Mouse (Mus musculus) midbrain, embryonic 13.5 days (tissue): Measurements from ENCODE around the gene Nuak1. TPM values are rescaled to one million over a fixed set of nuclear protein-coding genes. Genes with fewer than 3 reads are reported as not detected.
"Not testable (repeated sequence)": the region's sequence is repeated elsewhere in the genome, so short reads cannot be mapped to it uniquely, and the experiment has no call there.

Experiments
- ATAC-seq: fragments of 200-750 bp; cut with Nextera tagmentation; 2 replicates; pipeline ENCODE4 v1.8.0; 2017; ENCODE audit warnings: mild to moderate bottlenecking, moderate TSS enrichment, moderate library complexity
- H3K27ac ChIP-seq: fragments of 300-500 bp; sonication (generic); 2 replicates; pipeline ENCODE4 v1.5.1; 2015; ENCODE audit warnings: inconsistent platforms, mild to moderate bottlenecking, moderate library complexity
- H3K27me3 ChIP-seq: fragments of 300-500 bp; sonication (generic); 2 replicates; pipeline ENCODE4 v1.6.1; 2015; ENCODE audit warnings: mild to moderate bottlenecking, inconsistent platforms
- H3K36me3 ChIP-seq: fragments of 300-500 bp; sonication (generic); 2 replicates; pipeline ENCODE4 v1.6.1; 2015; ENCODE audit warnings: mild to moderate bottlenecking, inconsistent platforms
- H3K4me1 ChIP-seq: fragments of 300-500 bp; sonication (generic); replicated peaks from 2 replicates; pipeline ENCODE4 v1.6.1; 2015; ENCODE audit warnings: inconsistent platforms
- H3K4me2 ChIP-seq: fragments of 300-500 bp; sonication (generic); replicated peaks from 2 replicates; pipeline ENCODE4 v1.6.1; 2015; ENCODE audit warnings: moderate library complexity, mild to moderate bottlenecking, inconsistent platforms
- H3K4me3 ChIP-seq: fragments of 300-500 bp; sonication (generic); replicated peaks from 2 replicates; pipeline ENCODE4 v1.5.1; 2015; ENCODE audit warnings: mild to moderate bottlenecking, inconsistent platforms
- H3K9ac ChIP-seq: fragments of 300-500 bp; sonication (generic); replicated peaks from 2 replicates; pipeline ENCODE4 v1.6.1; 2015; ENCODE audit warnings: mild to moderate bottlenecking, inconsistent platforms
- H3K9me3 ChIP-seq: fragments of 300-500 bp; sonication (generic); 2 replicates; pipeline ENCODE4 v1.6.1; 2016; ENCODE audit warnings: mild to moderate bottlenecking, inconsistent platforms
- WGBS: fragments of 180-500 bp; shearing (Covaris S2); methylation state at CpG from one replicate; pipeline ENCODE4 v1.1.7; 2015; 5-methylcytosine and 5-hydroxymethylcytosine counted together
- polyA plus RNA-seq: library from polyadenylated mRNA; unstranded; fragments of >200 nt; fragmentation: Nextera tagmentation; extraction: Ambion mirVana; gene quantifications from 2 replicates; pipeline ENCODE4 v1.2.1, GENCODE M21; 2015

Nuak1 gene
- polyA plus RNA-seq, result 4.9 and 5.0 TPM in 2 replicates

DNA sequence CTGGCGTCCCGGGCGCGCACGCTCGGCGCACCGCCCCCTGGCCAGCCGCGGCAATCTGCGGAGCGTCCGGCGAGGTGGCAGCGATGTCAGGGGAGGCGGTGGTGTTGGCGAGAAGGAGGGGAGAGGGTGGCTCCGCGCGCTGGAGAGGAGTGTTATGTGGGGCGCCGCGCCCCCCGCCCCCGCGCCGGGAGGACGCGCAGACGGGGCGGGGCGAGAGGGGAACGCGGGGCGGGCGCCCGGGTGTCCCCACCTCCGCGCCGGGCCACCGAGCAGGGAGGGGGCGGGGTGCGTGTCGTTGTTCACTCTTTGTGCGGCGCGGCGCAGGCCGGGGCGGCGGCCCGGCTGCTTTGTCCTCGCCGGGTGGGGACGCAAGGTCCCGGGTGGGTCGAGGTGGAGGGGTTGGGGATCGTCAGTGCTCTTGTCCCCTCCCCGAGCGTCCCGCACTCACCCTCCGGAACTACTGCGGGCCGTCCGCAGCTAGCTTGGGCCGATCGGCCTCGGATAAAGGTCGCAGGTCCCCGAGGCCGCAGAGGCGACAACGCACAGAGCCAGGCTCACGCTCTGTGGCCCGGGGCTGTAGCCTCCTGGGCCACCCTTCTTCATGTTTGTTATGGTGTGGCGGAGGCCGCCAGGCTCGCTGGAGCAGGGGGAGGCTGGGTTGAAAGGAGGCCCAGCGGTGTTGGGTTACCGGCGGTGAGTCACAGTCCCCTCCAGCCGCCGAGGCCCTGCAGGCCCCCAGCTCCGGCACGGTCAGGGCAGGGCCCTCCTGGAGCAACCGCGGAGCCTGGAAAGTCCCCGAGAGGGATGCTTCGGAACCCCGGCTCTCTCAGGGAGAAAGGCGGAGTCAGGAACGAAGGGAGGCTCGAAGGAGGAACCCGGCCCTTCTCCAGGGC lies at the start of gene Nuak1:
Gene Nuak1, minus strand, starts transcription at position 57 of the 893 bp plus-strand sequence.
- Histone ChIP-seq H3K36me3 (no peaks in the 10 kb centered on the region), H3K4me1 (peaks cover 60% of the 10 kb centered on the region), H3K9me3 (no peaks in the 10 kb centered on the region), H3K9ac (peak within 1 kb of the TSS; percentile 100), H3K4me2 (peak within 1 kb of the TSS; percentile 90), H3K4me3 (peak within 1 kb of the TSS; percentile 87), H3K27ac (peak within 1 kb of the TSS; percentile 99), H3K27me3 (no peaks in the 10 kb centered on the region)
- under 1% methylated on average over 68 of the region's 94 CpGs for WGBS
- peak; percentile 83 for ATAC-seq

- Histone ChIP-seq H3K27me3 (no peaks in the 10 kb centered on the region), H3K4me3 (no peak overlapping the region), H3K4me1 (no peaks in the 10 kb centered on the region), H3K27ac (no peak overlapping the region), H3K4me2 (no peak overlapping the region), H3K9me3 (no peaks in the 10 kb centered on the region), H3K36me3 (no peaks in the 10 kb centered on the region), H3K9ac (no peak overlapping the region)
- 86% methylated on average over 5 of the region's 5 CpGs for WGBS
- no peak for ATAC-seq
Measured at GRCm38 (mm10) chr10:84490115-84490514, 49.7 kb upstream of the Nuak1 start.

- WGBS, result 35% methylated on average over 6 of the region's 6 CpGs
- H3K4me2 ChIP-seq, result no peak overlapping the region
- no peak overlapping the region for H3K27ac ChIP-seq
- no peaks in the 10 kb centered on the region for H3K27me3 ChIP-seq
- H3K4me3 ChIP-seq, result no peak overlapping the region
- H3K9ac ChIP-seq, result no peak overlapping the region
- H3K36me3 ChIP-seq, result no peaks in the 10 kb centered on the region
- H3K4me1 ChIP-seq, result no peaks in the 10 kb centered on the region
- no peak for ATAC-seq
- H3K9me3 ChIP-seq, result no peaks in the 10 kb centered on the region
Measured at GRCm38 (mm10) chr10:84488315-84488714, 47.9 kb upstream of the Nuak1 start.

GRCm38 (mm10) chr10:84484661-84485060 lies 44.3 kb upstream of the Nuak1 start:
- no peak for ATAC-seq
- Histone ChIP-seq H3K27ac (no peak overlapping the region), H3K27me3 (no peaks in the 10 kb centered on the region), H3K4me2 (no peak overlapping the region), H3K4me3 (no peak overlapping the region), H3K9me3 (no peaks in the 10 kb centered on the region), H3K9ac (no peak overlapping the region), H3K4me1 (no peaks in the 10 kb centered on the region; the same call in 1 of the 2 replicates), H3K36me3 (no peaks in the 10 kb centered on the region)
- 88% methylated on average over 1 of the region's 1 CpGs for WGBS

DNA sequence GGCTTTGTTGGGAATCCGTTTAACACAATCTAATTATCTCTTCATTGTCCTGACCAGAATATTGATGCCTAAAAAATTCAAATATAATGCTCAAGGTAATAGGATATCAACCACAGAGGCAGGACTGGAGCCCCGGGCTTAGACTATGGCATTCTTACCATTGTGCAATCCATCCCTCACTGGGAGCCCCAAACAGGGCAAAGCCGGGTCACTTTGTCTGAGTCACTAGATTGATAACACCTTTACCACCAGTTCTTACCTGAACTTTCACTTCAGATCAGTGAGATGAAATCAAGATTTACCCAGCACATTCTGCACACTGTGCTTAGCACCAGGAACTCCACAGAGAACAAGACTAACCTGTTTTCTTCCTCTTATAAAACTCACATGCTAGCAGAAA lies 43.2 kb upstream of the Nuak1 start:
- ATAC-seq, result no peak
- no peaks in the 10 kb centered on the region for H3K36me3 ChIP-seq
- 81% methylated on average over 3 of the region's 3 CpGs for WGBS

DNA sequence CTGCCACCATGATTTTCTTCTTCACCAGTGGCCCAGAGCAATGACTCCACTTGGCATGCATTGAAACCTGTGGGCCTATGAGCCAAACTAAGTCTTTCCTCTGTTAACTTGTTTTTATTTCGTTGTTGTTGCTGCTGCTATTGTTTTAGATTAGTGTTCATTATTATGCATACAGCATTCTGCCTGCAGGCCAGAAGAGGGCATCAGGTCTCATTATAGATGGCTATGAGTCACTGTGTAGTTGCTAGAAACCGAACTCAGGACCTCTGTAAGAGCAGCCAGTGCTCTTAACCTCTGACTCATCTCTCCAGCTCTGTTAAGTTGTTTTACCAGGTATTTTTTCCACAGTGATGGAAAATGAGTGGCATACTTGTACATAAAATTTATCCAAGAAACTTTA lies 42.7 kb upstream of the Nuak1 start:
- Histone ChIP-seq H3K27ac (no peak overlapping the region), H3K27me3 (no peaks in the 10 kb centered on the region), H3K4me2 (no peak overlapping the region), H3K4me1 (peaks cover 2% of the 10 kb centered on the region; the same call in 1 of the 2 replicates), H3K9me3 (no peaks in the 10 kb centered on the region), H3K4me3 (no peak overlapping the region), H3K9ac (no peak overlapping the region), H3K36me3 (no peaks in the 10 kb centered on the region)
- WGBS, result 80% methylated on average over 2 of the region's 2 CpGs
- ATAC-seq, result no peak

More for the DNA sequence above, 43.2 kb upstream of the Nuak1 start:
- Histone ChIP-seq H3K9ac (no peak overlapping the region), H3K4me1 (no peaks in the 10 kb centered on the region; the same call in 1 of the 2 replicates), H3K27me3 (no peaks in the 10 kb centered on the region), H3K4me3 (no peak overlapping the region), H3K4me2 (no peak overlapping the region), H3K9me3 (no peaks in the 10 kb centered on the region), H3K27ac (no peak overlapping the region)

DNA sequence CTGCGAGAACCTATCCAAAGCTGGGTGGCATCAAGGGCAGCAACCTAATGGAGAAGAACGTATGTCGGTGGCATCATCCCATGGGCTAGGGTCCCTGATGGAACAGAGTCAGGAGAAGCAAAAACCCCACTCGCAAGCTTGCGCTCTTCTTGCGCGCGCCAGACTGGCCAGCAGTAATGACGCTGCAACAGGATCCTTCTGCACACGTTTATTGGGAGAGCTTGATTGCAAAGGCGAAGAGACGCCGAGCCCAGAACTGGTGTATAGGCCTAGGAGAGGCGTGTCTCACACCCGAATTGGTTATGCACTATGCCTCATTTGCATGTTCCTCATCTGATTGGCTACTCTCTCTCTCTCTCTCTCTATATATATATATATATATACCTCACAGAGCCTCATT lies 42.0 kb upstream of the Nuak1 start:
- H3K27ac ChIP-seq, H3K4me3 ChIP-seq, H3K27me3 ChIP-seq, ATAC-seq, H3K4me2 ChIP-seq, H3K4me1 ChIP-seq, H3K9ac ChIP-seq, H3K9me3 ChIP-seq, H3K36me3 ChIP-seq: not testable (repeated sequence)
- 98% methylated on average over 15 of the region's 15 CpGs for WGBS

DNA sequence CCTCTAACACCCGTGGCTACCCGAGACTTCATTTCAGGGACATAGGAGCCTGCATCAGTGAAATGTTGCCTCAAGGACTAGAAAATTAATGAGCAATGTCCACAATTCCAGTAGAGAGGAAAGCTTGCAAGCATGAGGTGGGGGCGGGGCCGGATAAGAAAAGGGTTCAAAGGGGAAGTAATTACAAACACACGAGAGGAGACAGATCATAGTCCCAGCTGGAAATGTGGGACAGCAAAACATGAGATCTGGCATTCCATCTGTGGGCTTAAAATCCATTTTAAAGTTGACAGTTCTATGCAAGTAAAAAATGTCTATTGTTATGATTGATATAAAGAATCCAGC lies 40.9 kb upstream of the Nuak1 start:
- Histone ChIP-seq H3K27ac (no peak overlapping the region), H3K9me3 (no peaks in the 10 kb centered on the region), H3K27me3 (no peaks in the 10 kb centered on the region), H3K4me2 (no peak overlapping the region), H3K4me3 (no peak overlapping the region), H3K36me3 (no peaks in the 10 kb centered on the region), H3K4me1 (peaks cover 9% of the 10 kb centered on the region), H3K9ac (no peak overlapping the region)
- WGBS, result 69% methylated on average over 5 of the region's 5 CpGs
- ATAC-seq, result no peak

DNA sequence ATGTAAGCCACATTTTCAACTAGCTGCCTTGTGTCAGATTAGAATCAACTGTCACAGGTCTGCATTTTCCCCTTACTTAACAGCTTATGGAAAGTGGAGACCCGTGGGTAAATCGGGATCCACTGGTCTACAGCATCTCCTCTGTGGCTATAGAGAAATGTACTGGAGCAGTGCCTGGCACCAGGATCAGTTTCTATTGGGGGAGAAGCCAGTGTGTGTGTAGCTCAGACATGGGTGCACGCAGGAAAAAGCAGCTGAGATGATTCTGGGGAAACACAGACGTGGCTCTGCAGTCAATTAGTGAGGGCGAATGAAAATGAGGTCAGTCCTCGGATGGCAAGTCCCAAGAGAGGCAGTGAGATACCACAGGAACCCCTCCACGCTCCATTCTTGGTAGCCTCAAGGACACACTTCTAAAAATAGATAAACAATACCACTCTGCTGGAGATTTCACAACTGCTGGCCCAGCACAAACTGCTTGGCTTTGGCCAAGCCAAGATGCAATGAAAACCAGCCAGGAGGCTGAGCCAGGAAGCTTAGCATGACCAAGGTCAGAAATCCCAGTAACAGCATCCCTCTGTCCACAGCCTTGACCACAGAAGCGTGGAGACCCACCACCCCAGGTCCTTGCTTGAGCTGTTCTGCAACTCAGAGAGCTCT lies 40.4 kb upstream of the Nuak1 start:
- no peak for ATAC-seq
- Histone ChIP-seq H3K36me3 (no peaks in the 10 kb centered on the region), H3K27ac (no peak overlapping the region), H3K9ac (no peak overlapping the region), H3K27me3 (no peaks in the 10 kb centered on the region), H3K9me3 (no peaks in the 10 kb centered on the region), H3K4me3 (no peak overlapping the region), H3K4me1 (peaks cover 9% of the 10 kb centered on the region), H3K4me2 (no peak overlapping the region)
- 66% methylated on average over 8 of the region's 8 CpGs for WGBS

DNA sequence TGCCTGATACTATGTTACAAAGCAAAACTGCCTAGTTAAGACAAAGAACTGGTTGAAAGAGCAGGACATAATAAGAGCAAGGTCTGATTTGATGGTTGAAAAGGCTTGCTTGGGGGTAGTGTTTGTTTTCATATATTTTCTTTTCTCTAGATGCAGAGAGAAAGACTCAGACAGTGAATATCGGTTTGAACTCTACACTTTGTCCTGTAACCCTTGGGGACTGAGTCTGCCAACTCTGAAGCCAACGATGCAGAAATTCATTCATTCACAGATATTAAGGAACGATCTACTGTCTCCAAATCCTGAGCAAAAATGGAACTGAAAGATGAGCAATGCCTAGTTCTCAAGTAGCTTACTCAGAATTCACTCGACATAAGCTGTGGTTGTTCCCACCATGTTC lies 39.7 kb upstream of the Nuak1 start:
- WGBS, result 50% methylated on average over 4 of the region's 4 CpGs
- no peak for ATAC-seq
- no peak overlapping the region for H3K4me2 ChIP-seq

DNA sequence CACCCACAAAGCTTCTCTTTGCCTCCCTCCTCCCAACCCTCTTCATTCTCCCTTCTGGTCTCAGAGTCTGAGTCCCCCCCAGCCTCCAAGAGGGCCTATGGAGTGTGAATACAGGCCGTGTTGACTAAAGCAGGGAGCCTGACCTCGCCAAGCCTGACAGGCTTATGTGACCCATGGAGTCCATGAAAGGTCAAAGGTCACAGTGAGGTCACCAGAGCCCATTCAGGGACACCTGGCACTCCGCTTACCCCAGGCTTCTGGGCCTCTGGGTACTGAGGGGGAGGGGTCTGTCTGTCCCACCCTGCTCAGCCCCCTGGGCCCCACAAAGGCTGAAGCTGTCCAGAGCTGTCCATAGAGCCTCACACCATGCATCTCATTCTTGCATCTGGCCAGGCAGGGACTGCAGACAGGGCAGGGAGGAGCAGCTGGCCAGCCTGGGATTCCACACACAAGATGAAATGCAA lies 37.2 kb upstream of the Nuak1 start:
- Histone ChIP-seq H3K4me2 (no peak overlapping the region), H3K4me3 (no peak overlapping the region), H3K27me3 (no peaks in the 10 kb centered on the region), H3K36me3 (no peaks in the 10 kb centered on the region), H3K27ac (no peak overlapping the region), H3K9ac (no peak overlapping the region), H3K4me1 (peaks cover 9% of the 10 kb centered on the region), H3K9me3 (no peaks in the 10 kb centered on the region)
- ATAC-seq, result peak; percentile 77; the same call in 1 of the 2 replicates
- 8% methylated on average over 3 of the region's 3 CpGs for WGBS

More for the DNA sequence above, 39.7 kb upstream of the Nuak1 start:
- Histone ChIP-seq H3K9ac (no peak overlapping the region), H3K9me3 (no peaks in the 10 kb centered on the region), H3K36me3 (no peaks in the 10 kb centered on the region), H3K4me1 (peaks cover 9% of the 10 kb centered on the region), H3K4me3 (no peak overlapping the region), H3K27me3 (no peaks in the 10 kb centered on the region), H3K27ac (no peak overlapping the region)

DNA sequence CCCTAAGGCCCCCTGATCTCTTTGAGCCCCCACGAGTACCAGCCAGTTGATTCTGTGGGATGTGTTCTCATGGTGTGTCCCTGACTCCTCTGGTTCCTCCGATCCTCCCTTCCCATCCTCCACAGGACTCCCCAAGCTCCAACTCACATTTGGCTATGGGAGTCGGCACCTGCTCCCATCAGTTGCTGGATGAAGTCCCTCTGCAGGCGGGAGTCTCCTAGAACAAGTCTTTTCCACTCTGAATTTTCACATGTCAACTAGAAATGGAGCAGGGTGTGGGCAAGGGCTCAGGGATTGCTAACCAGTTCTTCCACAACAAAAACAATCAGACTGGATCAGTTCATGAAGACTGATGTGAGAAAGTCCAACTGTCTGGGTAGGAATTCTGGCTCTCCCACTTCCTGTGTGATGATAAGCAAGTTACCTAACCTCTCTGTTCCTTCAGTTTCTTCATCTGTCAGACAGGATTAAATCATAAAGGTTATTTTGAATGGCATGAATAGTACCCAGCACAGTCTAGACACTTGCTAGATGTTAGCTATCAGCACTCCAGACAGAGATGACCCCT lies 36.7 kb upstream of the Nuak1 start:
- Histone ChIP-seq H3K9me3 (no peaks in the 10 kb centered on the region), H3K4me2 (no peak overlapping the region), H3K27me3 (no peaks in the 10 kb centered on the region), H3K27ac (no peak overlapping the region), H3K4me3 (no peak overlapping the region), H3K9ac (no peak overlapping the region), H3K36me3 (no peaks in the 10 kb centered on the region), H3K4me1 (peaks cover 9% of the 10 kb centered on the region)
- WGBS, result 51% methylated on average over 4 of the region's 4 CpGs
- 0 out of 2 replicates have a peak, but pooled peaks have one; percentile 17 for ATAC-seq
